Mouse (Mus musculus) thymus, postnatal 36 days (tissue): Measurements from ENCODE around the gene Ulk3.

Experiments
- DNase-seq, 2 experiments: peaks; one replicate each; pipeline ENCODE4 v3.0.0; 2022; ENCODE audit warnings: mixed read lengths in 2 of 2

The Ulk3 gene

GRCm38 (mm10) chr9:57618854-57619253 is 29.6 kb downstream of the Ulk3 start:
- no peak for DNase-seq

GRCm38 (mm10) chr9:57620674-57621073 is 31.4 kb downstream of the Ulk3 start, which contains the start of gene Lman1l:
Lman1l (minus strand) TSS chr9:57620774.
- DNase-seq, result no peak

GRCm38 (mm10) chr9:57624295-57624694 is 35.0 kb downstream of the Ulk3 start:
- DNase-seq, result peak in 1 of 2 experiments; percentile 15

GRCm38 (mm10) chr9:57625674-57626500 is 36.6 kb downstream of the Ulk3 start:
- peak in 1 of 2 experiments; percentile 19 for DNase-seq

GRCm38 (mm10) chr9:57627191-57627590 is 37.9 kb downstream of the Ulk3 start:
- peak in 1 of 2 experiments; percentile 23 for DNase-seq

GRCm38 (mm10) chr9:57627892-57628291 is 38.6 kb downstream of the Ulk3 start:
- DNase-seq, result peak; percentile 2 to 11

- no peak for DNase-seq
Measured at GRCm38 (mm10) chr9:57628717-57629116, 39.5 kb downstream of the Ulk3 start.

GRCm38 (mm10) chr9:57629118-57629874 is 40.0 kb downstream of the Ulk3 start:
- peak; percentile 74 to 78 for DNase-seq

- peak; percentile 56 to 67 for DNase-seq
Measured at GRCm38 (mm10) chr9:57633481-57634024, 44.3 kb downstream of the Ulk3 start.

GRCm38 (mm10) chr9:57637272-57637671 is 48.0 kb downstream of the Ulk3 start:
- DNase-seq, result peak in 1 of 2 experiments; percentile 9

GRCm38 (mm10) chr9:57637741-57638322 is 48.6 kb downstream of the Ulk3 start:
- DNase-seq, result peak in 1 of 2 experiments; percentile 50

GRCm38 (mm10) chr9:57638651-57639459 is 49.6 kb downstream of the Ulk3 start:
- DNase-seq, result peak in 1 of 2 experiments; percentile 57

- peak in 1 of 2 experiments; percentile 16 for DNase-seq
Measured at GRCm38 (mm10) chr9:57639661-57640328, 50.5 kb downstream of the Ulk3 start.

- peak; percentile 91 to 95 for DNase-seq
Measured at GRCm38 (mm10) chr9:57640384-57640783, 51.1 kb downstream of the Ulk3 start.

GRCm38 (mm10) chr9:57641022-57641421 is 51.8 kb downstream of the Ulk3 start:
- DNase-seq, result peak in 1 of 2 experiments; percentile 14

GRCm38 (mm10) chr9:57641775-57642550 is 52.7 kb downstream of the Ulk3 start:
- peak in 1 of 2 experiments; percentile 36 for DNase-seq

GRCm38 (mm10) chr9:57643169-57643855 is 54.1 kb downstream of the Ulk3 start:
- peak in 1 of 2 experiments; percentile 29 for DNase-seq

- DNase-seq, result peak; percentile 55 to 70
Measured at GRCm38 (mm10) chr9:57643856-57644180, 54.6 kb downstream of the Ulk3 start.

GRCm38 (mm10) chr9:57644442-57644943 is 55.2 kb downstream of the Ulk3 start:
- peak in 1 of 2 experiments; percentile 35 for DNase-seq
